ENCODE assay signal across 24 mouse cellular contexts in the genomic region with DNA sequence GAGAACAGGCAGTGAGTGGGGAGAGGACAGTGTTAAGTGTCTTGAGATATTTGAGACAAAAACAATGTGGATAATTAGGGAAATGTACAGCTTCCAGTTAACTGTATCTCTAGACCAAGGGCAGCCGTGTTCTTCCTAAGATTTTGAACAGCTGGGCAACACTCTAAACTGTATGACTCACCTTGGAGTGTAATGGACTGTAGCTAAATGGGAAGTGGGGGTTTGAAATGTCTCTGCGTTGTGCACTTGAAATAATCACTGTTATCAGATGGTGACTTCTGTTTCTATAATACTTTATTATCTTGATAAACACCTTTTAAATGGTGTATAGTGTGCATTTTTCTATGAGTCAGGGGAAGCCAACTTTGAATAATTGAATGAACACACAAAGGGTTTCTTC. TPM values are rescaled to one million over a fixed set of nuclear protein-coding genes. Genes with fewer than 3 reads are reported as not detected.
DNase-seq lines count a peak whose midpoint lies in the region; ATAC-seq lines count a peak whose summit lies in the region.
"Had no signal": no experiment of that assay in that cellular context is flagged by ENCODE, and none has a peak within 500 bp of the region (broad histone marks: within the 10 kb centered on the region; RNA-seq: fewer than 3 reads in every experiment).

No protein-coding gene starts in this region.

- no peak for DNase-seq in hindbrain, embryonic 10.5 days (ENCODE audit: low spot score)
- DNase-seq in midbrain, embryonic 14.5 days, result no peak
- no peak for DNase-seq in midbrain, embryonic 11.5 days (ENCODE audit: low spot score, missing footprints)
- DNase-seq in cerebellum, adult 9-11 months, result no peak
- DNase-seq: adrenal gland, adult 8-10 months; cerebellum, adult 11-12 months; gastrocnemius, postnatal 14 days; kidney, adult 11 months; kidney, postnatal 14 days; right cerebral cortex, postnatal 4 days; thymus, adult 2 months; thymus, postnatal 36 days had no signal

- WGBS in hindbrain, embryonic 13.5 days, result 56% methylated on average over 2 of the region's 2 CpGs
- 86% methylated on average over 2 of the region's 2 CpGs for WGBS in hindbrain, embryonic 10.5 days
- WGBS in midbrain, embryonic 14.5 days, result 81% methylated on average over 2 of the region's 2 CpGs
- 83% methylated on average over 2 of the region's 2 CpGs for WGBS in midbrain, embryonic 11.5 days
- WGBS in hindbrain, embryonic 16.5 days, result 48% methylated on average over 2 of the region's 2 CpGs
- 54% methylated on average over 2 of the region's 2 CpGs for WGBS in neural tube, embryonic 14.5 days

- peaks cover 28% of the 10 kb centered on the region for H3K4me1 ChIP-seq in hindbrain, embryonic 13.5 days (replicated peaks)
- H3K4me1 ChIP-seq in hindbrain, embryonic 10.5 days (replicated peaks), result peaks cover 36% of the 10 kb centered on the region
- peaks cover 17% of the 10 kb centered on the region for H3K4me1 ChIP-seq in midbrain, embryonic 14.5 days (ENCODE audit: control insufficient read depth, insufficient read depth, low read length)
- H3K4me1 ChIP-seq in midbrain, embryonic 11.5 days (ENCODE audit: control insufficient read depth, insufficient read depth, low read length), result peaks cover 2% of the 10 kb centered on the region; the same call in 1 of the 2 replicates
- peaks cover 4% of the 10 kb centered on the region for H3K4me1 ChIP-seq in hindbrain, embryonic 16.5 days (ENCODE audit: control insufficient read depth, insufficient read depth, low read depth, low read length)
- 0 out of 2 replicates have a peak, but pooled peaks cover 3% of the 10 kb centered on the region for H3K4me1 ChIP-seq in neural tube, embryonic 14.5 days (ENCODE audit: control insufficient read depth, insufficient read depth, low read length)
- H3K4me1 ChIP-seq: heart, embryonic 10.5 days had no signal

- ATAC-seq in hindbrain, embryonic 13.5 days (ENCODE audit: low FRiP score), result no peak
- ATAC-seq in midbrain, embryonic 14.5 days (ENCODE audit: low FRiP score, low TSS enrichment), result no peak
- ATAC-seq in midbrain, embryonic 11.5 days (ENCODE audit: low FRiP score), result no peak
- no peak for ATAC-seq in hindbrain, embryonic 16.5 days
- no peak for ATAC-seq in neural tube, embryonic 14.5 days (ENCODE audit: low read depth)
- no peak for ATAC-seq in erythroid progenitor cell, adult 5-6 weeks (replicated peaks; ENCODE audit: low FRiP score, poor library complexity, severe bottlenecking)
- ATAC-seq: activated CD4-positive, CD25-positive, alpha-beta regulatory T cell, adult 4 months had no signal

- no peak overlapping the region for H3K27ac ChIP-seq in hindbrain, embryonic 13.5 days
- no peak overlapping the region for H3K27ac ChIP-seq in hindbrain, embryonic 10.5 days
- H3K27ac ChIP-seq in midbrain, embryonic 14.5 days (replicated peaks; ENCODE audit: low read depth, low read length), result no peak overlapping the region
- no peak overlapping the region for H3K27ac ChIP-seq in midbrain, embryonic 11.5 days (ENCODE audit: low read depth, low read length)
- no peak overlapping the region for H3K27ac ChIP-seq in hindbrain, embryonic 16.5 days (ENCODE audit: low read depth, low read length)
- no peak overlapping the region for H3K27ac ChIP-seq in neural tube, embryonic 14.5 days (ENCODE audit: low read depth, low read length)
- H3K27ac ChIP-seq: embryonic facial prominence, embryonic 13.5 days; heart, embryonic 10.5 days; heart, embryonic 15.5 days; limb, embryonic 13.5 days; lung, embryonic 15.5 days; midbrain, embryonic 12.5 days had no signal

- H3K4me3 ChIP-seq in hindbrain, embryonic 13.5 days, result no peak overlapping the region
- no peak overlapping the region for H3K4me3 ChIP-seq in hindbrain, embryonic 10.5 days
- no peak overlapping the region for H3K4me3 ChIP-seq in midbrain, embryonic 14.5 days (replicated peaks; ENCODE audit: low read depth, low read length)
- H3K4me3 ChIP-seq in midbrain, embryonic 11.5 days (ENCODE audit: low read depth, low read length), result no peak overlapping the region
- no peak overlapping the region; the same call in 1 of the 2 replicates for H3K4me3 ChIP-seq in hindbrain, embryonic 16.5 days (ENCODE audit: low read length)
- H3K4me3 ChIP-seq in neural tube, embryonic 14.5 days (ENCODE audit: low read depth, low read length), result no peak overlapping the region
- H3K4me3 ChIP-seq: embryonic facial prominence, embryonic 13.5 days; heart, embryonic 10.5 days; heart, embryonic 15.5 days; limb, embryonic 13.5 days; lung, embryonic 15.5 days; midbrain, embryonic 12.5 days had no signal

- H3K9me3 ChIP-seq in hindbrain, embryonic 13.5 days, result no peaks in the 10 kb centered on the region
- no peaks in the 10 kb centered on the region for H3K9me3 ChIP-seq in hindbrain, embryonic 10.5 days
- H3K9me3 ChIP-seq in midbrain, embryonic 14.5 days (ENCODE audit: control insufficient read depth, low read length), result no peaks in the 10 kb centered on the region
- no peaks in the 10 kb centered on the region for H3K9me3 ChIP-seq in midbrain, embryonic 11.5 days (ENCODE audit: control insufficient read depth, low read length)
- no peaks in the 10 kb centered on the region for H3K9me3 ChIP-seq in hindbrain, embryonic 16.5 days (ENCODE audit: control insufficient read depth, low read length)
- H3K9me3 ChIP-seq in neural tube, embryonic 14.5 days (ENCODE audit: control insufficient read depth, low read length), result no peaks in the 10 kb centered on the region
- H3K9me3 ChIP-seq: embryonic facial prominence, embryonic 13.5 days; heart, embryonic 10.5 days; heart, embryonic 15.5 days; limb, embryonic 13.5 days; lung, embryonic 15.5 days; midbrain, embryonic 12.5 days had no signal

- H3K36me3 ChIP-seq in hindbrain, embryonic 13.5 days, result peaks cover 3% of the 10 kb centered on the region; the same call in 1 of the 2 replicates
- H3K36me3 ChIP-seq in hindbrain, embryonic 10.5 days, result no peaks in the 10 kb centered on the region
- H3K36me3 ChIP-seq in midbrain, embryonic 14.5 days (ENCODE audit: control insufficient read depth, insufficient read depth, low read length), result no peaks in the 10 kb centered on the region
- H3K36me3 ChIP-seq in midbrain, embryonic 11.5 days (ENCODE audit: control insufficient read depth, insufficient read depth, low read length), result no peaks in the 10 kb centered on the region
- no peaks in the 10 kb centered on the region; the same call in 1 of the 2 replicates for H3K36me3 ChIP-seq in hindbrain, embryonic 16.5 days (ENCODE audit: control insufficient read depth, insufficient read depth, low read length)
- H3K36me3 ChIP-seq in neural tube, embryonic 14.5 days (ENCODE audit: control insufficient read depth, insufficient read depth, low read length), result no peaks in the 10 kb centered on the region
- H3K36me3 ChIP-seq: embryonic facial prominence, embryonic 13.5 days; heart, embryonic 10.5 days; heart, embryonic 15.5 days; limb, embryonic 13.5 days; lung, embryonic 15.5 days; midbrain, embryonic 12.5 days had no signal

- H3K9ac ChIP-seq in hindbrain, embryonic 13.5 days, result no peak overlapping the region
- no peak overlapping the region for H3K9ac ChIP-seq in midbrain, embryonic 14.5 days (replicated peaks; ENCODE audit: low read length)
- no peak overlapping the region for H3K9ac ChIP-seq in midbrain, embryonic 11.5 days (ENCODE audit: low read length)
- no peak overlapping the region for H3K9ac ChIP-seq in hindbrain, embryonic 16.5 days (ENCODE audit: low read depth, low read length)
- H3K9ac ChIP-seq in neural tube, embryonic 14.5 days (replicated peaks; ENCODE audit: low read depth, low read length), result no peak overlapping the region
- H3K9ac ChIP-seq: embryonic facial prominence, embryonic 13.5 days; heart, embryonic 15.5 days; limb, embryonic 13.5 days; lung, embryonic 15.5 days; midbrain, embryonic 12.5 days had no signal

- peak overlapping the region; percentile 58 for H3K4me2 ChIP-seq in hindbrain, embryonic 13.5 days
- peak overlapping the region; percentile 69 for H3K4me2 ChIP-seq in midbrain, embryonic 14.5 days (ENCODE audit: low read length)
- no peak overlapping the region for H3K4me2 ChIP-seq in midbrain, embryonic 11.5 days
- H3K4me2 ChIP-seq in hindbrain, embryonic 16.5 days (ENCODE audit: low read length), result peak overlapping the region; percentile 36
- peak overlapping the region; percentile 26; the same call in 1 of the 2 replicates for H3K4me2 ChIP-seq in neural tube, embryonic 14.5 days (ENCODE audit: low read depth, low read length)
- H3K4me2 ChIP-seq: embryonic facial prominence, embryonic 13.5 days; heart, embryonic 15.5 days; limb, embryonic 13.5 days; liver, embryonic 11.5 days; lung, embryonic 15.5 days; midbrain, embryonic 12.5 days had no signal

- no peaks in the 10 kb centered on the region for H3K27me3 ChIP-seq in hindbrain, embryonic 13.5 days
- H3K27me3 ChIP-seq in hindbrain, embryonic 10.5 days (ENCODE audit: insufficient read depth, poor library complexity, severe bottlenecking), result no peaks in the 10 kb centered on the region
- no peaks in the 10 kb centered on the region for H3K27me3 ChIP-seq in midbrain, embryonic 14.5 days (ENCODE audit: control insufficient read depth, insufficient read depth, low read length)
- no peaks in the 10 kb centered on the region for H3K27me3 ChIP-seq in midbrain, embryonic 11.5 days (ENCODE audit: control insufficient read depth, insufficient read depth, low read length)
- H3K27me3 ChIP-seq in hindbrain, embryonic 16.5 days (replicated peaks; ENCODE audit: control insufficient read depth, insufficient read depth, low read length), result no peaks in the 10 kb centered on the region
- H3K27me3 ChIP-seq in neural tube, embryonic 14.5 days (ENCODE audit: control insufficient read depth, insufficient read depth, low read length), result no peaks in the 10 kb centered on the region
- H3K27me3 ChIP-seq: embryonic facial prominence, embryonic 13.5 days; heart, embryonic 15.5 days; limb, embryonic 13.5 days; lung, embryonic 15.5 days; midbrain, embryonic 12.5 days had no signal

RNA-seq across cellular contexts. Expression of a gene that starts 4.7 kb away (rescaled TPM):
- polyA plus RNA-seq in hindbrain, embryonic 13.5 days (2015; fragmentation: Nextera tagmentation; extraction: Ambion mirVana), result 95.7 and 97.7 TPM in 2 replicates
- 13.9 and 17.7 TPM in 2 replicates for polyA plus RNA-seq in hindbrain, embryonic 10.5 days (2016; fragmentation: Nextera tagmentation; extraction: Ambion mirVana)
- polyA plus RNA-seq in midbrain, embryonic 14.5 days (2014; fragmentation: Nextera tagmentation; extraction: Ambion mirVana), result 105 and 118 TPM in 2 replicates
- polyA plus RNA-seq in midbrain, embryonic 11.5 days (2014; fragmentation: Nextera tagmentation; extraction: Ambion mirVana), result 30.5 and 33.9 TPM in 2 replicates
- polyA plus RNA-seq in hindbrain, embryonic 16.5 days (2015; fragmentation: Nextera tagmentation; extraction: Ambion mirVana), result 101 and 105 TPM in 2 replicates
- 115 and 117 TPM in 2 replicates for polyA plus RNA-seq in neural tube, embryonic 14.5 days (2014; fragmentation: Nextera tagmentation; extraction: Ambion mirVana)
- 0.36 TPM in 1 of 2 replicates, not detected in the other for total RNA-seq in erythroid progenitor cell, adult 5-6 weeks (2015; ENCODE audit: low replicate concordance)
- total RNA-seq in erythroid progenitor cell, adult 5-6 weeks (2017; ENCODE audit: low replicate concordance), result 0.30 and 0.51 TPM in 2 replicates
